In the genomic region with DNA sequence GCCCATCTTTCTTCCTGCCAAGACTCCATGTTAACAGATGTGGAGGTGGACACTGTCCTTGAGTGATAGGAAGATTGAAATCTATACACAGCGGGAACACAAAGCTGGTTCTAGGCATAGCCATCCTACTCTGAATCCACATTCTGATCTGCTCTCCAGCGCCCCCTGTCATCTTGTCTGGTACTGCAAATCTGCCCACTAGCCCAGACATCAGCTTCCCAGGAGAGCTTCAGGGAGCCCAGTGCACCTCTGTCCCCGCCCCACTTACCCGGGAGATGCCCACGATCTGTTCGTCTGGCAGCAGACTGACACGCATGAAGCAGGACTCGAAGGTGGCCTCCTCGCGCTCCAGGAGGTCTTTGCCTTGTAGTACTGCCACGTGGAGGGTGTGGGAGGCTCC, we compare ENCODE assay signal across 8 mouse cellular contexts. TPM values are rescaled to one million over a fixed set of nuclear protein-coding genes. Genes with fewer than 3 reads are reported as not detected.
DNase-seq lines count a peak whose midpoint lies in the region; ATAC-seq lines count a peak whose summit lies in the region.

No protein-coding gene starts in this region.

- no peak for ATAC-seq in CD4-positive, CD25-positive, alpha-beta regulatory T cell, adult 4 months
- ATAC-seq in kidney, embryonic 16.5 days (ENCODE audit: low FRiP score, low TSS enrichment), result no peak; the same call in 1 of the 2 replicates

- H3K27me3 ChIP-seq in kidney, embryonic 16.5 days (ENCODE audit: insufficient read depth, low read length), result no peaks in the 10 kb centered on the region

- DNase-seq in CD4-positive, CD25-positive, alpha-beta regulatory T cell, adult 2 months (ENCODE audit: low read depth, low spot score), result peak; percentile 68
- peak; percentile 49 for DNase-seq in right cerebral cortex, postnatal 14 days
- no peak for DNase-seq in right cerebral cortex, postnatal 25 days
- DNase-seq in cerebellum, postnatal 36 days, result peak; percentile 77 to 83
- DNase-seq in lung, postnatal 25 days (ENCODE audit: low spot score), result peak; percentile 47
- peak; percentile 60 to 89 for DNase-seq in spleen, postnatal 4 days (ENCODE audit: low spot score in 2 of 2)

- H3K9me3 ChIP-seq in kidney, embryonic 16.5 days (ENCODE audit: low read length), result no peaks in the 10 kb centered on the region

- no peaks in the 10 kb centered on the region for H3K36me3 ChIP-seq in kidney, embryonic 16.5 days (ENCODE audit: insufficient read depth, low read length)

- H3K4me1 ChIP-seq in kidney, embryonic 16.5 days (ENCODE audit: insufficient read depth, low read length), result peaks cover 33% of the 10 kb centered on the region

- no peak overlapping the region for H3K9ac ChIP-seq in kidney, embryonic 16.5 days (replicated peaks; ENCODE audit: low read length)

- WGBS in kidney, embryonic 16.5 days, result 16% methylated on average over 11 of the region's 11 CpGs

- H3K27ac ChIP-seq in kidney, embryonic 16.5 days (ENCODE audit: low read length), result no peak overlapping the region

- peak overlapping the region; percentile 37 for H3K4me2 ChIP-seq in kidney, embryonic 16.5 days (replicated peaks; ENCODE audit: low read depth, low read length)

- no peak overlapping the region for H3K4me3 ChIP-seq in kidney, embryonic 16.5 days (ENCODE audit: low read length)

RNA-seq across cellular contexts. Expression of a gene that starts 17.0 kb away (rescaled TPM):
- polyA plus RNA-seq in CD4-positive, CD25-positive, alpha-beta regulatory T cell, adult 4 months (2017; shearing (Covaris generic)), result 1 to 10 TPM; 2.6 to 3.2 TPM
- 46.3 and 57.9 TPM in 2 replicates for polyA plus RNA-seq in kidney, embryonic 16.5 days (2015; fragmentation: Nextera tagmentation; extraction: Ambion mirVana)

RNA-seq across cellular contexts. Expression of a gene that starts 21.0 kb away (rescaled TPM):
- not detected for polyA plus RNA-seq in CD4-positive, CD25-positive, alpha-beta regulatory T cell, adult 4 months (2017; shearing (Covaris generic))
- polyA plus RNA-seq in kidney, embryonic 16.5 days (2015; fragmentation: Nextera tagmentation; extraction: Ambion mirVana), result 2.8 and 3.8 TPM in 2 replicates

RNA-seq across cellular contexts. Expression of a gene that starts 42.2 kb away (rescaled TPM):
- not detected for polyA plus RNA-seq in CD4-positive, CD25-positive, alpha-beta regulatory T cell, adult 4 months (2017; shearing (Covaris generic))
- 0.22 TPM in 1 of 2 replicates, not detected in the other for polyA plus RNA-seq in kidney, embryonic 16.5 days (2015; fragmentation: Nextera tagmentation; extraction: Ambion mirVana)

RNA-seq across cellular contexts. Expression of a gene that starts 54.0 kb away (rescaled TPM):
- 1 to 10 TPM in 1 of 2 experiments, under 1 TPM in 1; 0.73 to 3.6 TPM for polyA plus RNA-seq in CD4-positive, CD25-positive, alpha-beta regulatory T cell, adult 4 months (2017; shearing (Covaris generic))
- polyA plus RNA-seq in kidney, embryonic 16.5 days (2015; fragmentation: Nextera tagmentation; extraction: Ambion mirVana), result 56.3 and 70.9 TPM in 2 replicates

RNA-seq across cellular contexts. Expression of a gene that starts 58.1 kb away (rescaled TPM):
- 10 to 100 TPM; 90.1 to 95.4 TPM for polyA plus RNA-seq in CD4-positive, CD25-positive, alpha-beta regulatory T cell, adult 4 months (2017; shearing (Covaris generic))
- polyA plus RNA-seq in kidney, embryonic 16.5 days (2015; fragmentation: Nextera tagmentation; extraction: Ambion mirVana), result 47.5 and 56.2 TPM in 2 replicates

Comparison
In these comparisons a context has a peak if more than half of its experiments do, and no peak if none do; other contexts are left out.
1. RNA of a gene that starts 17.0 kb away (polyA plus RNA-seq): 46.3 to 57.9 TPM in kidney, embryonic 16.5 days; 2.6 to 3.2 TPM in CD4-positive, CD25-positive, alpha-beta regulatory T cell, adult 4 months; every median in the first group is over 10 times any median in the second.